Mouse (Mus musculus) G1E (cell line): ENCODE data around the gene P4hb.

Experiments
- CTCF ChIP-seq: IDR thresholded peaks from 2 replicates; pipeline ENCODE4 v1.5.1; 2012; ENCODE audit warnings: low read depth, low read length, inconsistent platforms, mixed read lengths
- GATA1 ChIP-seq: IDR thresholded peaks from 2 replicates; pipeline ENCODE4 v1.6.1; 2012; ENCODE audit warnings: borderline replicate concordance, low read length, inconsistent platforms, mixed read lengths
- GATA2 ChIP-seq: IDR thresholded peaks from 2 replicates; pipeline ENCODE4 v1.6.1; 2012; ENCODE audit warnings: low read depth, low read length, inconsistent platforms, borderline replicate concordance
- POLR2AphosphoS5 ChIP-seq: IDR thresholded peaks from 2 replicates; pipeline ENCODE4 v1.6.1; 2012; ENCODE audit warnings: low read depth, low read length, inconsistent platforms; ENCODE audit not compliant: insufficient replicate concordance
- TAL1 ChIP-seq: conservative IDR thresholded peaks from 2 replicates; pipeline ENCODE4 v1.6.1; 2012; ENCODE audit warnings: low read depth, low read length, inconsistent platforms, mixed read lengths

GRCm38 (mm10) chr11:120575940-120576339 lies 2.9 kb upstream of the P4hb start:
- TF ChIP-seq CTCF (no peak), TAL1 (no peak), POLR2AphosphoS5 (no peak), GATA1 (no peak), GATA2 (no peak)
